Mouse (Mus musculus) cerebellum, adult 2 months (tissue): ENCODE results near the gene Tex44.

ENCODE experiments used
- CTCF ChIP-seq: fragments of 200-500 bp; IDR thresholded peaks from 2 replicates; pipeline ENCODE4 v1.5.1; 2011; ENCODE audit warnings: low read depth, mild to moderate bottlenecking, control low read depth, low read length, moderate library complexity, borderline replicate concordance; ENCODE audit not compliant: insufficient read depth
- POLR2A ChIP-seq: fragments of 200-500 bp; IDR thresholded peaks from 2 replicates; pipeline ENCODE4 v1.6.1; 2011; ENCODE audit warnings: low read length, control low read depth, borderline replicate concordance; ENCODE audit not compliant: insufficient read depth

DNA sequence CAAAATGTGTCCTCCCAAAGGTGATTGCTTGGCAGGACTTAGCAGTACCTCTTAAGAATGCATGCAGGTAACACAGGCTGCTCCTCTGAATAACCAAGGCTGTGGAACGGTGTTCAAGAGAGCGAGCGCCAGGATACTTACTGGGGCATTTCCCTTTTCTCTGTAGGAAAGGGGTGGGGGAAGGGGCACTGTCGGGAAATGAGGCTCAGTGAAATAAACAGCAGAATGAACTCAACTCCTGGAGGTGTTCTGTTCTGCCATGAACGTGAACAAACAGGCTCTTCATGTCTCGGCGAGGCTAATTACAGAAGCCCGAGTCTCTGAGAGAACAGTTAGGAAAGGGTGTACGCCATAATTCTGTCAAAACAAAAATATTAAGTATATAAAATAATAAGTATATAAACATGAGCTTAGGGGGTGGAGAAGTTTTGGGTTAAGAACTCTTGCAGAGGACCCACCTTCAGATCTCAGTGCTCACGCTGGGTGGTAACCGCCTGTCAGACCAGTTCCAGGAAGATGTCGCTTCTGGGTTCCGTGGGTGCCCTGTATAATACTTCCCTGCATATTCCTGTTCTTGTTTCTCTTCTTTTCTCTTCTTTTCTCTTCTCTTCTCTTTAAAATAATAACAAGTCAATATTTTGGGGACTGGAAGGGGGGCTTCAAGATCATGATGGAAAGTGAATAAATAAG, 30.9 kb downstream of the Tex44 start:
- no peak for TF ChIP-seq CTCF
- no peak for TF ChIP-seq POLR2A
